Mouse (Mus musculus) G1E (cell line): ENCODE measurements around the gene Osbpl10.

Experiments
- CTCF ChIP-seq: IDR thresholded peaks from 2 replicates; pipeline ENCODE4 v1.5.1; 2012; ENCODE audit warnings: low read depth, low read length, inconsistent platforms, mixed read lengths
- GATA1 ChIP-seq: IDR thresholded peaks from 2 replicates; pipeline ENCODE4 v1.6.1; 2012; ENCODE audit warnings: borderline replicate concordance, low read length, inconsistent platforms, mixed read lengths
- GATA2 ChIP-seq: IDR thresholded peaks from 2 replicates; pipeline ENCODE4 v1.6.1; 2012; ENCODE audit warnings: low read depth, low read length, inconsistent platforms, borderline replicate concordance
- POLR2AphosphoS5 ChIP-seq: IDR thresholded peaks from 2 replicates; pipeline ENCODE4 v1.6.1; 2012; ENCODE audit warnings: low read depth, low read length, inconsistent platforms; ENCODE audit not compliant: insufficient replicate concordance
- TAL1 ChIP-seq: conservative IDR thresholded peaks from 2 replicates; pipeline ENCODE4 v1.6.1; 2012; ENCODE audit warnings: low read depth, low read length, inconsistent platforms, mixed read lengths

- no peak for TF ChIP-seq CTCF
- TF ChIP-seq TAL1 = no peak
- TF ChIP-seq POLR2AphosphoS5 = no peak
- no peak for TF ChIP-seq GATA1
- TF ChIP-seq GATA2 = no peak
Measured at GRCm38 (mm10) chr9:115210535-115210934, 232.2 kb downstream of the Osbpl10 start.
